Mouse (Mus musculus) lung, embryonic 16.5 days (tissue): ENCODE data around the gene Klf12. TPM values are rescaled to one million over a fixed set of nuclear protein-coding genes. Genes with fewer than 3 reads are reported as not detected.

Experiments
- ATAC-seq: fragments of 200-750 bp; cut with Nextera tagmentation; 2 replicates; pipeline ENCODE4 v1.8.0; 2017; ENCODE audit warnings: low read depth, mild to moderate bottlenecking, moderate library complexity
- H3K27ac ChIP-seq: fragments of 300-500 bp; sonication (generic); 2 replicates; pipeline ENCODE4 v1.5.1; 2014; ENCODE audit warnings: mild to moderate bottlenecking, control low read depth, low read length
- H3K27me3 ChIP-seq: fragments of 300-500 bp; sonication (generic); 2 replicates; pipeline ENCODE4 v1.6.1; 2014; ENCODE audit warnings: low read depth, low read length, mixed read lengths; ENCODE audit not compliant: control insufficient read depth, insufficient read depth
- H3K36me3 ChIP-seq: fragments of 300-500 bp; sonication (generic); 2 replicates; pipeline ENCODE4 v1.6.1; 2014; ENCODE audit warnings: low read length; ENCODE audit not compliant: control insufficient read depth, insufficient read depth
- H3K4me1 ChIP-seq: fragments of 300-500 bp; sonication (generic); replicated peaks from 2 replicates; pipeline ENCODE4 v1.6.1; 2014; ENCODE audit warnings: low read length, mixed read lengths; ENCODE audit not compliant: control insufficient read depth, insufficient read depth
- H3K4me2 ChIP-seq: fragments of 300-500 bp; sonication (generic); 2 replicates; pipeline ENCODE4 v1.6.1; 2014; ENCODE audit warnings: low read depth, low read length, control low read depth
- H3K4me3 ChIP-seq: fragments of 300-500 bp; sonication (generic); 2 replicates; pipeline ENCODE4 v1.5.1; 2014; ENCODE audit warnings: mild to moderate bottlenecking, low read length, control low read depth
- H3K9ac ChIP-seq: fragments of 300-500 bp; sonication (generic); 2 replicates; pipeline ENCODE4 v1.6.1; 2014; ENCODE audit warnings: low read length, control low read depth
- H3K9me3 ChIP-seq: fragments of 300-500 bp; sonication (generic); 2 replicates; pipeline ENCODE4 v1.6.1; 2016; ENCODE audit warnings: low read length; ENCODE audit not compliant: control insufficient read depth
- WGBS: fragments of 180-500 bp; shearing (Covaris S2); extraction: QIAGEN DNeasy Blood & Tissue Kit; methylation state at CpG from one replicate; pipeline ENCODE4 v1.1.7; 2014; 5-methylcytosine and 5-hydroxymethylcytosine counted together
- polyA plus RNA-seq: library from polyadenylated mRNA; unstranded; fragments of >200 nt; fragmentation: Nextera tagmentation; extraction: Ambion mirVana; gene quantifications from 2 replicates; pipeline ENCODE4 v1.2.1, GENCODE M21; 2015

Gene Klf12
- polyA plus RNA-seq, 1 experiment from 2014 or later, result 10.8 TPM

DNA sequence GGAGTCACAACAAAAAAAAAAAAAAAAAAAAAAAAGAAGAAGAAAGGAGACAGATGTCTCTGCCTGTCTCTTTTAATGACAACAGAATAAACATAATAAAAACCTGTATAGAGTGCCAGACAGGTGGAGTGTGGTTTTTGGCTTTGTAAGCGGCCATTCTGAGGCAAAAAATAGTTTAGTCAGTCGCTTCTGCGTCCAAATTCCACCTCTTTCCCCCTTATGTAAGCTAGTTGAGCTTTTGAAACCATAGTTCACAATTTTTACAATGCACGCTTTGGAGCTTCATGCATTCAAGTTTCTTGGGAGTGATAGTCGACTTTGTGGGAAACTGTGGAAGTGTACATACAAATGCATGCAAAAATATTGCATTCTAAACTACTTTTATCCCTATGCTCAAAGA, 41.4 kb downstream of the Klf12 start:
- Histone ChIP-seq H3K27me3 (no peaks in the 10 kb centered on the region), H3K9ac (no peak overlapping the region), H3K4me3 (no peak overlapping the region), H3K9me3 (no peaks in the 10 kb centered on the region), H3K4me1 (no peaks in the 10 kb centered on the region), H3K36me3 (no peaks in the 10 kb centered on the region), H3K27ac (no peak overlapping the region), H3K4me2 (no peak overlapping the region)
- 90% methylated on average over 5 of the region's 5 CpGs for WGBS
- no peak for ATAC-seq

DNA sequence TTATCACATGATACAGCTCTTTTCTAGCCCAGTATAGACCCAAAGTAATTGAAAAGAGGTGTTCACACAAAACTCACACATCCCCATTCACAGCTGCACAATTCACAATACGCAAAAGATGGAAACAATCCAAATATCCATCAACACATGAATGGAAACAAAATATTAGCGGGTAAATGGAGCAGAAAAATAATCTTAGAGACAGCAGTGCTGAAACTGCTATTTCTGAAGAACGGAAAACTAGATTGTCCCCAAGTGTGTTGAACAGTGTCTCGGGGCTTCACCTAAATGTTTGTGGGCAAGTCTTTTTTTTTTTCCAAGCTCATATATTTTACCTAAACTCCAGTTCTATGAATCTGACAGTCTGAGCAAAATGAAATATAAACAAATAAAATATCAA, 44.6 kb downstream of the Klf12 start:
- Histone ChIP-seq H3K9me3 (no peaks in the 10 kb centered on the region), H3K4me1 (peaks cover 13% of the 10 kb centered on the region), H3K4me3 (no peak overlapping the region), H3K4me2 (no peak overlapping the region), H3K9ac (no peak overlapping the region), H3K27ac (no peak overlapping the region), H3K27me3 (no peaks in the 10 kb centered on the region), H3K36me3 (no peaks in the 10 kb centered on the region)
- WGBS, result 62% methylated on average over 4 of the region's 4 CpGs
- no peak for ATAC-seq

GRCm38 (mm10) chr14:100236757-100237156, 47.7 kb downstream of the Klf12 start:
- Histone ChIP-seq H3K36me3 (no peaks in the 10 kb centered on the region), H3K4me3 (no peak overlapping the region), H3K27ac (no peak overlapping the region), H3K9ac (no peak overlapping the region), H3K27me3 (no peaks in the 10 kb centered on the region), H3K4me2 (no peak overlapping the region), H3K9me3 (no peaks in the 10 kb centered on the region), H3K4me1 (peaks cover 23% of the 10 kb centered on the region)
- no peak for ATAC-seq
- WGBS, result 60% methylated on average over 7 of the region's 7 CpGs

- WGBS, result 27% methylated on average over 3 of the region's 3 CpGs
- H3K4me3 ChIP-seq, result no peak overlapping the region
- H3K27me3 ChIP-seq, result no peaks in the 10 kb centered on the region
- no peak overlapping the region for H3K4me2 ChIP-seq
- H3K4me1 ChIP-seq, result peaks cover 23% of the 10 kb centered on the region
- no peak overlapping the region for H3K27ac ChIP-seq
- H3K36me3 ChIP-seq, result no peaks in the 10 kb centered on the region
- H3K9ac ChIP-seq, result no peak overlapping the region
- ATAC-seq, result 0 out of 2 replicates have a peak, but pooled peaks have one; percentile 28
- no peaks in the 10 kb centered on the region for H3K9me3 ChIP-seq
These were observed 48.7 kb downstream of the Klf12 start for GRCm38 (mm10) chr14:100235746-100236145.

GRCm38 (mm10) chr14:100231384-100231783, 53.1 kb downstream of the Klf12 start:
- WGBS, result 45% methylated on average over 1 of the region's 1 CpGs
- Histone ChIP-seq H3K9ac (no peak overlapping the region), H3K4me3 (no peak overlapping the region), H3K27me3 (no peaks in the 10 kb centered on the region), H3K36me3 (no peaks in the 10 kb centered on the region), H3K4me2 (no peak overlapping the region), H3K9me3 (no peaks in the 10 kb centered on the region), H3K4me1 (peaks cover 21% of the 10 kb centered on the region), H3K27ac (no peak overlapping the region)
- ATAC-seq, result no peak

DNA sequence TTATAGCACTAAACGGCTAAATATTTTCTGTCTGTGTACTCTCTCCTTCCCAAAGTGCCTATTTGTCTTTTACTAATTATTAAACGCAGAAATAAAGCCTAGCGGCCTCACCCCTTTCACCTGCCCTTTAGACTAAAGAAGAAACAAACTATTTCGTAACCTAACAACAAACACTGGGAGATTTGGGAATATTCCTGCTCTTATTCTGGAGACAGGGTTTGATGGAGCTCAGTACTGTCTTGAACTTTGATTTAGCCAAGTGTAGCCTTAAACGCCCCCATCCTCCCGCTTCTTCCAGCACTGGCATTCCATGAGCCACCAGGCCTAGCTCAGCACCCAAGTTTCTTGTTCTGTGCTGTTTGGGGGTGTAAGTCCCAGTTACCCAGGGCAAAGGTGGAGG, 56.4 kb downstream of the Klf12 start:
- no peaks in the 10 kb centered on the region for H3K36me3 ChIP-seq
- H3K4me1 ChIP-seq, result peaks cover 17% of the 10 kb centered on the region
- H3K9me3 ChIP-seq, result no peaks in the 10 kb centered on the region
- WGBS, result 82% methylated on average over 6 of the region's 6 CpGs
- no peak for ATAC-seq
- no peak overlapping the region for H3K4me3 ChIP-seq
- H3K9ac ChIP-seq, result no peak overlapping the region
- H3K4me2 ChIP-seq, result no peak overlapping the region
- H3K27me3 ChIP-seq, result no peaks in the 10 kb centered on the region
- no peak overlapping the region for H3K27ac ChIP-seq

- ATAC-seq, result no peak
- no peaks in the 10 kb centered on the region for H3K36me3 ChIP-seq
- no peak overlapping the region for H3K9ac ChIP-seq
- peaks cover 17% of the 10 kb centered on the region for H3K4me1 ChIP-seq
- no peaks in the 10 kb centered on the region for H3K27me3 ChIP-seq
- no peak overlapping the region for H3K27ac ChIP-seq
- 85% methylated on average over 6 of the region's 6 CpGs for WGBS
- H3K4me2 ChIP-seq, result no peak overlapping the region
- no peaks in the 10 kb centered on the region for H3K9me3 ChIP-seq
- no peak overlapping the region for H3K4me3 ChIP-seq
These were observed 56.8 kb downstream of the Klf12 start for GRCm38 (mm10) chr14:100227717-100228116.

GRCm38 (mm10) chr14:100224151-100224550, 60.3 kb downstream of the Klf12 start:
- Histone ChIP-seq H3K4me1 (peaks cover 16% of the 10 kb centered on the region), H3K9me3 (no peaks in the 10 kb centered on the region), H3K4me2 (no peak overlapping the region), H3K9ac (no peak overlapping the region), H3K27me3 (no peaks in the 10 kb centered on the region), H3K4me3 (no peak overlapping the region), H3K36me3 (no peaks in the 10 kb centered on the region), H3K27ac (no peak overlapping the region)
- 27% methylated on average over 4 of the region's 4 CpGs for WGBS
- ATAC-seq, result peak; percentile 57; the same call in 1 of the 2 replicates

- no peaks in the 10 kb centered on the region for H3K9me3 ChIP-seq
- H3K27me3 ChIP-seq, result no peaks in the 10 kb centered on the region
- H3K9ac ChIP-seq, result no peak overlapping the region
- ATAC-seq, result no peak
- 78% methylated on average over 4 of the region's 4 CpGs for WGBS
- H3K4me1 ChIP-seq, result peaks cover 16% of the 10 kb centered on the region
- no peak overlapping the region for H3K4me3 ChIP-seq
- H3K36me3 ChIP-seq, result no peaks in the 10 kb centered on the region
- no peak overlapping the region for H3K27ac ChIP-seq
- no peak overlapping the region for H3K4me2 ChIP-seq
These were observed 62.2 kb downstream of the Klf12 start for GRCm38 (mm10) chr14:100222260-100222659.

- no peak for ATAC-seq
- Histone ChIP-seq H3K36me3 (no peaks in the 10 kb centered on the region), H3K4me1 (peaks cover 7% of the 10 kb centered on the region), H3K4me2 (no peak overlapping the region), H3K27me3 (no peaks in the 10 kb centered on the region), H3K9me3 (no peaks in the 10 kb centered on the region), H3K9ac (no peak overlapping the region), H3K27ac (no peak overlapping the region), H3K4me3 (no peak overlapping the region)
- 33% methylated on average over 4 of the region's 4 CpGs for WGBS
These were observed 69.2 kb downstream of the Klf12 start for GRCm38 (mm10) chr14:100215213-100215785.
